Mouse (Mus musculus) liver, embryonic 14.5 days (tissue): ENCODE results near the gene Olfr792. TPM values are rescaled to one million over a fixed set of nuclear protein-coding genes. Genes with fewer than 3 reads are reported as not detected.

ENCODE experiments used
- ATAC-seq: fragments of 200-750 bp; cut with Nextera tagmentation; 2 replicates; pipeline ENCODE4 v1.8.0; 2017; ENCODE audit warnings: moderate number of reproducible peaks, mild to moderate bottlenecking, moderate library complexity; ENCODE audit not compliant: insufficient read depth
- DNase-seq, 3 experiments: peaks; one replicate each; pipeline ENCODE4 v3.0.0-alpha.2; 2012 to 2013; ENCODE audit warnings: low read depth in 3 of 3, low spot score in 3 of 3
- H3K27ac ChIP-seq: fragments of 300-500 bp; sonication (generic); 2 replicates; pipeline ENCODE4 v1.5.1; 2014; ENCODE audit warnings: moderate library complexity, mild to moderate bottlenecking, control low read depth, inconsistent platforms
- H3K27me3 ChIP-seq: fragments of 300-500 bp; sonication (generic); 2 replicates; pipeline ENCODE4 v1.6.1; 2014; ENCODE audit warnings: mild to moderate bottlenecking, low read length, moderate library complexity; ENCODE audit not compliant: control insufficient read depth, insufficient read depth
- H3K36me3 ChIP-seq: fragments of 300-500 bp; sonication (generic); replicated peaks from 2 replicates; pipeline ENCODE4 v1.6.1; 2014; ENCODE audit warnings: low read depth; ENCODE audit not compliant: control insufficient read depth, insufficient read depth
- H3K4me1 ChIP-seq, 2 experiments: fragments of 200-500 bp in 1 of 2; fragments of 300-500 bp in 1 of 2; sonication (generic) in 1 of 2; replicated peaks; 2 replicates each; pipeline ENCODE4 v1.6.1; 2012 to 2014; ENCODE audit warnings: antibody characterized with exemption in 1 of 2, inconsistent platforms in 1 of 2, low read length in 1 of 2; ENCODE audit not compliant: control insufficient read depth in 2 of 2, insufficient read depth in 2 of 2
- H3K4me2 ChIP-seq: fragments of 300-500 bp; sonication (generic); 2 replicates; pipeline ENCODE4 v1.6.1; 2014; ENCODE audit warnings: low read depth, mild to moderate bottlenecking, control low read depth, moderate library complexity
- H3K4me3 ChIP-seq, 2 experiments: fragments of 200-500 bp in 1 of 2; fragments of 300-500 bp in 1 of 2; sonication (generic) in 1 of 2; 2 replicates each; pipeline ENCODE4 v1.5.1; 2012 to 2014; ENCODE audit warnings: low read depth in 2 of 2, low read length in 2 of 2, mild to moderate bottlenecking in 2 of 2, control low read depth in 1 of 2, inconsistent platforms in 1 of 2, moderate library complexity in 1 of 2; ENCODE audit not compliant: insufficient read depth in 1 of 2
- H3K9ac ChIP-seq: fragments of 300-500 bp; sonication (generic); replicated peaks from 2 replicates; pipeline ENCODE4 v1.6.1; 2014; ENCODE audit warnings: mild to moderate bottlenecking, control low read depth, moderate library complexity
- H3K9me3 ChIP-seq: fragments of 300-500 bp; sonication (generic); 2 replicates; pipeline ENCODE4 v1.6.1; 2016; ENCODE audit warnings: low read length, mixed read lengths; ENCODE audit not compliant: control insufficient read depth
- CTCF ChIP-seq: IDR thresholded peaks from 2 replicates; pipeline ENCODE4 v1.5.1; 2016; ENCODE audit warnings: antibody characterized with exemption, low read depth, control low read depth
- WGBS: fragments of 180-500 bp; shearing (Covaris S2); extraction: QIAGEN DNeasy Blood & Tissue Kit; methylation state at CpG from one replicate; pipeline ENCODE4 v1.1.7; 2014; ENCODE audit not compliant: insufficient replicate concordance; 5-methylcytosine and 5-hydroxymethylcytosine counted together
- microRNA-seq: library from miRNA; unstranded; fragments of <30 nt; microRNA quantifications from one replicate; pipeline ENCODE4, GENCODE M21; 2016
- polyA plus RNA-seq, 2 experiments: library from polyadenylated mRNA; depleted of rRNA in 1 of 2; stranded (reverse) in 1 of 2; unstranded in 1 of 2; fragments of >200 nt; fragmentation: Nextera tagmentation in 1 of 2; extraction: Ambion mirVana in 1 of 2; gene quantifications; 2 replicates each; pipeline versions ENCODE4 v1.2.1 to v1.2.3; 2012 to 2014

Olfr792 gene
- polyA plus RNA-seq, 2 experiments: not detected

- ATAC-seq (no peak), DNase-seq (no peak)
- Histone ChIP-seq H3K27ac (no peak overlapping the region), H3K4me1 (no peaks in the 10 kb centered on the region), H3K36me3 (no peaks in the 10 kb centered on the region), H3K27me3 (no peaks in the 10 kb centered on the region), H3K4me2 (no peak overlapping the region), H3K9me3 (no peaks in the 10 kb centered on the region), H3K4me3 (no peak overlapping the region), H3K9ac (no peak overlapping the region)
- 40% methylated on average over 1 of the region's 1 CpGs for WGBS
- TF ChIP-seq CTCF: no peak
These were observed 38.1 kb downstream of the Olfr792 start for GRCm38 (mm10) chr10:129577066-129577465.

Small RNA genes lying within 50 kb of the gene (microRNA-seq; reads per million reads assigned to microRNA genes)
- not detected for gene Gm23252

Other genes with a start within 250 kb of the Olfr792 start
- gene Olfr780, start 221.0 kb upstream of the Olfr792 start, polyA plus RNA-seq (2012; rRNA removed): not detected in 2 replicates
- not detected in 2 replicates for gene Olfr780, start 221.0 kb upstream of the Olfr792 start, polyA plus RNA-seq (2014; fragmentation: Nextera tagmentation; extraction: Ambion mirVana)
- not detected in 2 replicates for gene Olfr781, start 210.3 kb upstream of the Olfr792 start, polyA plus RNA-seq (2012; rRNA removed)
- gene Olfr781, start 210.3 kb upstream of the Olfr792 start, polyA plus RNA-seq (2014; fragmentation: Nextera tagmentation; extraction: Ambion mirVana): not detected in 2 replicates
- not detected in 2 replicates for gene Olfr782, start 190.3 kb upstream of the Olfr792 start, polyA plus RNA-seq (2012; rRNA removed)
- not detected in 2 replicates for gene Olfr782, start 190.3 kb upstream of the Olfr792 start, polyA plus RNA-seq (2014; fragmentation: Nextera tagmentation; extraction: Ambion mirVana)
- gene Olfr784, start 155.1 kb upstream of the Olfr792 start, polyA plus RNA-seq (2012; rRNA removed): 0.01 TPM in 1 of 2 replicates, not detected in the other
- gene Olfr784, start 155.1 kb upstream of the Olfr792 start, polyA plus RNA-seq (2014; fragmentation: Nextera tagmentation; extraction: Ambion mirVana): not detected in 2 replicates
- not detected in 2 replicates for gene Olfr785, start 133.7 kb upstream of the Olfr792 start, polyA plus RNA-seq (2012; rRNA removed)
- gene Olfr785, start 133.7 kb upstream of the Olfr792 start, polyA plus RNA-seq (2014; fragmentation: Nextera tagmentation; extraction: Ambion mirVana): not detected in 2 replicates
- not detected in 2 replicates for gene Olfr786, start 111.9 kb upstream of the Olfr792 start, polyA plus RNA-seq (2012; rRNA removed)
- gene Olfr786, start 111.9 kb upstream of the Olfr792 start, polyA plus RNA-seq (2014; fragmentation: Nextera tagmentation; extraction: Ambion mirVana): not detected in 2 replicates
- gene Olfr787, start 77.3 kb upstream of the Olfr792 start, polyA plus RNA-seq (2012; rRNA removed): not detected in 2 replicates
- not detected in 2 replicates for gene Olfr787, start 77.3 kb upstream of the Olfr792 start, polyA plus RNA-seq (2014; fragmentation: Nextera tagmentation; extraction: Ambion mirVana)
- not detected in 2 replicates for gene Olfr788, start 68.2 kb upstream of the Olfr792 start, polyA plus RNA-seq (2012; rRNA removed)
- gene Olfr788, start 68.2 kb upstream of the Olfr792 start, polyA plus RNA-seq (2014; fragmentation: Nextera tagmentation; extraction: Ambion mirVana): not detected in 2 replicates
- not detected in 2 replicates for gene Olfr789, start 54.4 kb upstream of the Olfr792 start, polyA plus RNA-seq (2012; rRNA removed)
- gene Olfr789, start 54.4 kb upstream of the Olfr792 start, polyA plus RNA-seq (2014; fragmentation: Nextera tagmentation; extraction: Ambion mirVana): not detected in 2 replicates
- gene Olfr790, start 40.7 kb upstream of the Olfr792 start, polyA plus RNA-seq (2012; rRNA removed): not detected in 2 replicates
- not detected in 2 replicates for gene Olfr790, start 40.7 kb upstream of the Olfr792 start, polyA plus RNA-seq (2014; fragmentation: Nextera tagmentation; extraction: Ambion mirVana)
- not detected in 2 replicates for gene Olfr791, start 17.4 kb upstream of the Olfr792 start, polyA plus RNA-seq (2012; rRNA removed)
- not detected in 2 replicates for gene Olfr791, start 17.4 kb upstream of the Olfr792 start, polyA plus RNA-seq (2014; fragmentation: Nextera tagmentation; extraction: Ambion mirVana)
- gene Olfr794, start 28.5 kb downstream of the Olfr792 start, polyA plus RNA-seq (2012; rRNA removed): not detected in 2 replicates
- not detected in 2 replicates for gene Olfr794, start 28.5 kb downstream of the Olfr792 start, polyA plus RNA-seq (2014; fragmentation: Nextera tagmentation; extraction: Ambion mirVana)
- not detected in 2 replicates for gene Olfr796, start 73.4 kb downstream of the Olfr792 start, polyA plus RNA-seq (2012; rRNA removed)
- gene Olfr796, start 73.4 kb downstream of the Olfr792 start, polyA plus RNA-seq (2014; fragmentation: Nextera tagmentation; extraction: Ambion mirVana): not detected in 2 replicates
- not detected in 2 replicates for gene Olfr798, start 88.8 kb downstream of the Olfr792 start, polyA plus RNA-seq (2012; rRNA removed)
- not detected in 2 replicates for gene Olfr798, start 88.8 kb downstream of the Olfr792 start, polyA plus RNA-seq (2014; fragmentation: Nextera tagmentation; extraction: Ambion mirVana)
- gene Olfr799, start 98.3 kb downstream of the Olfr792 start, polyA plus RNA-seq (2012; rRNA removed): not detected in 2 replicates
- not detected in 2 replicates for gene Olfr799, start 98.3 kb downstream of the Olfr792 start, polyA plus RNA-seq (2014; fragmentation: Nextera tagmentation; extraction: Ambion mirVana)
- not detected in 2 replicates for gene Olfr800, start 118.5 kb downstream of the Olfr792 start, polyA plus RNA-seq (2012; rRNA removed)
- gene Olfr800, start 118.5 kb downstream of the Olfr792 start, polyA plus RNA-seq (2014; fragmentation: Nextera tagmentation; extraction: Ambion mirVana): not detected in 2 replicates
- gene Olfr801, start 134.7 kb downstream of the Olfr792 start, polyA plus RNA-seq (2012; rRNA removed): not detected in 2 replicates
- gene Olfr801, start 134.7 kb downstream of the Olfr792 start, polyA plus RNA-seq (2014; fragmentation: Nextera tagmentation; extraction: Ambion mirVana): not detected in 2 replicates
- not detected in 2 replicates for gene Olfr802, start 149.0 kb downstream of the Olfr792 start, polyA plus RNA-seq (2012; rRNA removed)
- not detected in 2 replicates for gene Olfr802, start 149.0 kb downstream of the Olfr792 start, polyA plus RNA-seq (2014; fragmentation: Nextera tagmentation; extraction: Ambion mirVana)
- not detected in 2 replicates for gene Olfr803, start 155.1 kb downstream of the Olfr792 start, polyA plus RNA-seq (2012; rRNA removed)
- not detected in 2 replicates for gene Olfr803, start 155.1 kb downstream of the Olfr792 start, polyA plus RNA-seq (2014; fragmentation: Nextera tagmentation; extraction: Ambion mirVana)
- gene Olfr804, start 164.0 kb downstream of the Olfr792 start, polyA plus RNA-seq (2012; rRNA removed): not detected in 2 replicates
- not detected in 2 replicates for gene Olfr804, start 164.0 kb downstream of the Olfr792 start, polyA plus RNA-seq (2014; fragmentation: Nextera tagmentation; extraction: Ambion mirVana)
- gene Olfr805, start 190.2 kb downstream of the Olfr792 start, polyA plus RNA-seq (2012; rRNA removed): not detected in 2 replicates
- gene Olfr805, start 190.2 kb downstream of the Olfr792 start, polyA plus RNA-seq (2014; fragmentation: Nextera tagmentation; extraction: Ambion mirVana): not detected in 2 replicates
- not detected in 2 replicates for gene Olfr806, start 202.8 kb downstream of the Olfr792 start, polyA plus RNA-seq (2012; rRNA removed)
- gene Olfr806, start 202.8 kb downstream of the Olfr792 start, polyA plus RNA-seq (2014; fragmentation: Nextera tagmentation; extraction: Ambion mirVana): not detected in 2 replicates
- gene Olfr807, start 218.6 kb downstream of the Olfr792 start, polyA plus RNA-seq (2012; rRNA removed): not detected in 2 replicates
- gene Olfr807, start 218.6 kb downstream of the Olfr792 start, polyA plus RNA-seq (2014; fragmentation: Nextera tagmentation; extraction: Ambion mirVana): not detected in 2 replicates
- gene Olfr808, start 226.3 kb downstream of the Olfr792 start, polyA plus RNA-seq (2012; rRNA removed): not detected in 2 replicates
- not detected in 2 replicates for gene Olfr808, start 226.3 kb downstream of the Olfr792 start, polyA plus RNA-seq (2014; fragmentation: Nextera tagmentation; extraction: Ambion mirVana)
- not detected in 2 replicates for gene Olfr809, start 235.5 kb downstream of the Olfr792 start, polyA plus RNA-seq (2012; rRNA removed)
- gene Olfr809, start 235.5 kb downstream of the Olfr792 start, polyA plus RNA-seq (2014; fragmentation: Nextera tagmentation; extraction: Ambion mirVana): not detected in 2 replicates